20 mouse cellular contexts compared by ENCODE assay signal in the genomic region with DNA sequence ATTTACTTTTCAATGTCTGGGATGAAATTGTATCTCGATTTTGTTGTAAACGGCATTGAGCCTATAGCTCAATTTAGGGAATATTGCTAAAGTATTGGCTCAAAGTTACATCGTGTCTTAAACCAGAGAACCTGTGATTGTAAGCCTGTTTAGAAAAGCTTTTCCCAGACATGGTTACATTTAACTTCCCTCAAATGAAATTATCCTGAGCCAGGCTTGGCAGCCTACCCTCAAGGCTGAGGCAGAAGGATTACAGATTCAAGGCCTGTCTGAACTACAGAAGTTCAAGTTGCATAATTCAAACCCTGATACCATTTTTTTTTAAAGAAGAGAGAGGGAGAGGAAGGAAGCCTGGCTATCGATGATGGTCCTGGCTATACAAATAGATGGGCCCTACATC. TPM values are rescaled to one million over a fixed set of nuclear protein-coding genes. Genes with fewer than 3 reads are reported as not detected.
DNase-seq lines count a peak whose midpoint lies in the region; ATAC-seq lines count a peak whose summit lies in the region.
"Had no signal": no experiment of that assay in that cellular context is flagged by ENCODE, and none has a peak within 500 bp of the region (broad histone marks: within the 10 kb centered on the region; RNA-seq: fewer than 3 reads in every experiment).

No protein-coding gene starts in this region.

- H3K4me1 ChIP-seq in hindbrain, embryonic 14.5 days (replicated peaks; ENCODE audit: control insufficient read depth, insufficient read depth, low read length): no peaks in the 10 kb centered on the region
- H3K4me1 ChIP-seq: embryonic facial prominence, embryonic 12.5 days; forebrain, embryonic 13.5 days; forebrain, embryonic 15.5 days had no signal

- H3K36me3 ChIP-seq in hindbrain, embryonic 14.5 days (replicated peaks; ENCODE audit: control insufficient read depth, insufficient read depth): no peaks in the 10 kb centered on the region
- H3K36me3 ChIP-seq: embryonic facial prominence, embryonic 10.5 days; embryonic facial prominence, embryonic 12.5 days; forebrain, embryonic 15.5 days had no signal

- H3K27me3 ChIP-seq in hindbrain, embryonic 14.5 days (ENCODE audit: control insufficient read depth, insufficient read depth, low read length): no peaks in the 10 kb centered on the region
- H3K27me3 ChIP-seq: embryonic facial prominence, embryonic 12.5 days; forebrain, embryonic 13.5 days; forebrain, embryonic 15.5 days had no signal

- H3K9me3 ChIP-seq in hindbrain, embryonic 14.5 days (ENCODE audit: control insufficient read depth, low read length): no peaks in the 10 kb centered on the region
- H3K9me3 ChIP-seq: embryonic facial prominence, embryonic 10.5 days; embryonic facial prominence, embryonic 12.5 days; forebrain, embryonic 13.5 days; forebrain, embryonic 15.5 days had no signal

- H3K9ac ChIP-seq in hindbrain, embryonic 14.5 days: no peak overlapping the region
- H3K9ac ChIP-seq: embryonic facial prominence, embryonic 12.5 days; forebrain, embryonic 13.5 days; forebrain, embryonic 15.5 days; forebrain, postnatal 0 days had no signal

- WGBS in hindbrain, embryonic 14.5 days: 92% methylated on average over 4 of the region's 4 CpGs

- peak; percentile 69 for DNase-seq in adrenal gland, adult 2 months
- DNase-seq in adrenal gland, adult 18-20 months (ENCODE audit: low spot score in 2 of 2): no peak
- DNase-seq in adrenal gland, postnatal 10 days: peak; percentile 47
- DNase-seq in adrenal gland, postnatal 25 days: peak; percentile 39
- DNase-seq in fat pad, adult 2 months (ENCODE audit: extremely low read depth, low read depth, low spot score): peak; percentile 62
- no peak for DNase-seq in hindbrain, embryonic 14.5 days (ENCODE audit: low spot score)
- no peak for DNase-seq in gastrocnemius, adult 18-20 months (ENCODE audit: low spot score)
- DNase-seq: cerebellum, adult 11-12 months; cerebellum, adult 2 months; cerebellum, adult 9-10 months; cerebellum, postnatal 10 days; cerebellum, postnatal 25 days; forebrain, postnatal 0 days; gastrocnemius, adult 2 months had no signal

- no peak overlapping the region for H3K27ac ChIP-seq in hindbrain, embryonic 14.5 days
- H3K27ac ChIP-seq: embryonic facial prominence, embryonic 10.5 days; embryonic facial prominence, embryonic 12.5 days; forebrain, embryonic 13.5 days; forebrain, embryonic 15.5 days; gastrocnemius, adult 2 months had no signal

- no peak overlapping the region for H3K4me3 ChIP-seq in hindbrain, embryonic 14.5 days (replicated peaks; ENCODE audit: low read length)
- H3K4me3 ChIP-seq: embryonic facial prominence, embryonic 10.5 days; embryonic facial prominence, embryonic 12.5 days; erythroblast, embryonic 14.5 days; forebrain, embryonic 13.5 days; forebrain, embryonic 15.5 days; gastrocnemius, adult 2 months had no signal

- ATAC-seq in hindbrain, embryonic 14.5 days (ENCODE audit: low FRiP score): no peak
- no peak for ATAC-seq in erythroblast, adult 5-6 weeks (replicated peaks; ENCODE audit: low FRiP score, poor library complexity, severe bottlenecking)
- ATAC-seq: forebrain, embryonic 13.5 days; forebrain, embryonic 15.5 days; forebrain, postnatal 0 days had no signal

- H3K4me2 ChIP-seq in hindbrain, embryonic 14.5 days (replicated peaks): no peak overlapping the region
- H3K4me2 ChIP-seq: embryonic facial prominence, embryonic 12.5 days; forebrain, embryonic 13.5 days; forebrain, embryonic 15.5 days had no signal

RNA-seq across cellular contexts. Expression of a gene that starts 39.8 kb away (rescaled TPM):
- 100 to 1,000 TPM in 1 of 2 experiments, 10 to 100 TPM in 1; 55.2 to 220 TPM for total RNA-seq in adrenal gland, adult 2 months (2021)
- polyA plus RNA-seq in adrenal gland, adult 2 months (2012; rRNA removed): 26.2 and 55.2 TPM in 2 replicates
- total RNA-seq in adrenal gland, adult 18-20 months (2021): 100 to 1,000 TPM; 100 to 104 TPM
- 10 to 100 TPM; 33.9 to 44.8 TPM for total RNA-seq in adrenal gland, postnatal 10 days (2021)
- 119 and 172 TPM in 2 replicates for total RNA-seq in adrenal gland, postnatal 25 days (2021)
- 88.1 and 89.3 TPM in 2 replicates for polyA plus RNA-seq in hindbrain, embryonic 14.5 days (2014; fragmentation: Nextera tagmentation; extraction: Ambion mirVana)
- 10 to 100 TPM; 20.1 to 22.8 TPM for total RNA-seq in gastrocnemius, adult 18-20 months (2021)
- total RNA-seq in erythroblast, adult 5-6 weeks (2015; ENCODE audit: low replicate concordance): 2.1 and 11.3 TPM in 2 replicates
- 3.6 and 17.6 TPM in 2 replicates for total RNA-seq in erythroblast, adult 5-6 weeks (2017; ENCODE audit: low replicate concordance)

Comparison
In these comparisons a context has a peak if more than half of its experiments do, and no peak if none do; other contexts are left out.
1. DNase-seq: peak in adrenal gland, adult 2 months (single experiment), adrenal gland, postnatal 10 days (single experiment), adrenal gland, postnatal 25 days (single experiment) and fat pad, adult 2 months (single experiment); none in adrenal gland, adult 18-20 months (0 of 2), hindbrain, embryonic 14.5 days (single experiment) and gastrocnemius, adult 18-20 months (single experiment).